Mouse (Mus musculus) cortical plate, adult 2 months (tissue): Measurements from ENCODE around the gene Ager.

ENCODE experiments used
- CTCF ChIP-seq: fragments of 200-500 bp; IDR thresholded peaks from 2 replicates; pipeline ENCODE4 v1.5.1; 2011; ENCODE audit warnings: mild to moderate bottlenecking, control low read depth, low read length; ENCODE audit not compliant: insufficient read depth; ENCODE audit errors: extremely low read depth
- POLR2A ChIP-seq: fragments of 200-500 bp; IDR thresholded peaks from 2 replicates; pipeline ENCODE4 v1.6.1; 2011; ENCODE audit warnings: mild to moderate bottlenecking, low read length, control low read depth; ENCODE audit not compliant: insufficient read depth; ENCODE audit errors: extremely low read depth

- TF ChIP-seq POLR2A: no peak
- no peak for TF ChIP-seq CTCF
Observed at GRCm38 (mm10) chr17:34591029-34591993, 6.4 kb upstream of the Ager start, which contains the start of gene Pbx2.
